18 mouse cellular contexts compared by ENCODE assay signal in genomic region chr9:120959225-120959624, GRCm38 (mm10). TPM values are rescaled to one million over a fixed set of nuclear protein-coding genes. Genes with fewer than 3 reads are reported as not detected.
DNase-seq lines count a peak whose midpoint lies in the region; ATAC-seq and TF ChIP-seq lines count a peak whose summit lies in the region.
"Had no signal": no experiment of that assay in that cellular context is flagged by ENCODE, and none has a peak within 500 bp of the region (broad histone marks: within the 10 kb centered on the region; RNA-seq: fewer than 3 reads in every experiment).

No protein-coding gene starts in this region.

- TF ChIP-seq CTCF in intestine, postnatal 0 days (IDR thresholded peaks at IDR 0.05; ENCODE audit: low read depth): no peak
- no peak for TF ChIP-seq CTCF in left cerebral cortex, adult 2 months (IDR thresholded peaks at IDR 0.05)
- no peak for TF ChIP-seq CTCF in olfactory bulb, adult 2 months (IDR thresholded peaks at IDR 0.05; ENCODE audit: insufficient read depth, low read depth, low read length)

- no peak overlapping the region for H3K4me2 ChIP-seq in intestine, postnatal 0 days (replicated peaks; ENCODE audit: low read depth)
- no peak overlapping the region for H3K4me2 ChIP-seq in intestine, embryonic 15.5 days (replicated peaks)
- H3K4me2 ChIP-seq in hindbrain, embryonic 12.5 days (replicated peaks): no peak overlapping the region
- H3K4me2 ChIP-seq: embryonic facial prominence, embryonic 13.5 days; embryonic facial prominence, embryonic 15.5 days; forebrain, embryonic 12.5 days had no signal

- DNase-seq in heart, adult 11 months: peak; percentile 93
- no peak for DNase-seq in heart, adult 9 months (ENCODE audit: low spot score in 2 of 2)
- DNase-seq in left cerebral cortex, adult 2 months (ENCODE audit: extremely low spot score in 1 of 2, low spot score in 2 of 2): no peak
- DNase-seq in left cerebral cortex, postnatal 14 days (ENCODE audit: low spot score in 2 of 2): no peak
- DNase-seq: adrenal gland, adult 2 months; cerebellum, adult 11 months; cerebellum, adult 8-10 months; cerebellum, adult 9-11 months; embryo, embryonic 11 days had no signal

- no peak for TF ChIP-seq POLR2A in olfactory bulb, adult 2 months (IDR thresholded peaks at IDR 0.05; ENCODE audit: insufficient read depth, low read depth, low read length)

- H3K9me3 ChIP-seq in intestine, postnatal 0 days (ENCODE audit: control insufficient read depth): no peaks in the 10 kb centered on the region
- no peaks in the 10 kb centered on the region for H3K9me3 ChIP-seq in intestine, embryonic 15.5 days
- no peaks in the 10 kb centered on the region for H3K9me3 ChIP-seq in hindbrain, embryonic 12.5 days (replicated peaks)
- H3K9me3 ChIP-seq: embryonic facial prominence, embryonic 13.5 days; embryonic facial prominence, embryonic 15.5 days; forebrain, embryonic 10.5 days; forebrain, embryonic 12.5 days had no signal

- no peaks in the 10 kb centered on the region for H3K4me1 ChIP-seq in intestine, postnatal 0 days (replicated peaks; ENCODE audit: control insufficient read depth, insufficient read depth, low read length)
- 0 out of 2 replicates have a peak, but pooled peaks cover 9% of the 10 kb centered on the region for H3K4me1 ChIP-seq in intestine, embryonic 15.5 days (replicated peaks)
- peaks cover 50% of the 10 kb centered on the region for H3K4me1 ChIP-seq in olfactory bulb, adult 2 months (ENCODE audit: control insufficient read depth, insufficient read depth, low read length)
- H3K4me1 ChIP-seq in hindbrain, embryonic 12.5 days: peaks cover 3% of the 10 kb centered on the region; the same call in 1 of the 2 replicates
- H3K4me1 ChIP-seq: forebrain, embryonic 12.5 days had no signal

- no peaks in the 10 kb centered on the region for H3K27me3 ChIP-seq in intestine, postnatal 0 days (replicated peaks; ENCODE audit: control insufficient read depth, insufficient read depth, low read length)
- no peaks in the 10 kb centered on the region for H3K27me3 ChIP-seq in intestine, embryonic 15.5 days (replicated peaks)
- no peaks in the 10 kb centered on the region for H3K27me3 ChIP-seq in hindbrain, embryonic 12.5 days
- H3K27me3 ChIP-seq: embryonic facial prominence, embryonic 13.5 days; embryonic facial prominence, embryonic 15.5 days; forebrain, embryonic 12.5 days had no signal

- peaks cover 91% of the 10 kb centered on the region for H3K36me3 ChIP-seq in intestine, postnatal 0 days (ENCODE audit: control insufficient read depth, insufficient read depth)
- H3K36me3 ChIP-seq in intestine, embryonic 15.5 days: peaks cover 80% of the 10 kb centered on the region
- peaks cover 99% of the 10 kb centered on the region for H3K36me3 ChIP-seq in hindbrain, embryonic 12.5 days

- no peak overlapping the region for H3K9ac ChIP-seq in intestine, postnatal 0 days (ENCODE audit: low read depth, low read length)
- H3K9ac ChIP-seq in intestine, embryonic 15.5 days: no peak overlapping the region
- H3K9ac ChIP-seq in hindbrain, embryonic 12.5 days: no peak overlapping the region
- H3K9ac ChIP-seq: embryonic facial prominence, embryonic 13.5 days; embryonic facial prominence, embryonic 15.5 days; forebrain, embryonic 12.5 days had no signal

- H3K27ac ChIP-seq in intestine, postnatal 0 days (ENCODE audit: low read depth, low read length): 0 out of 2 replicates have a peak overlapping the region, but pooled peaks have one; percentile 28
- no peak overlapping the region for H3K27ac ChIP-seq in intestine, embryonic 15.5 days
- peak overlapping the region; percentile 17; the same call in 1 of the 2 replicates for H3K27ac ChIP-seq in left cerebral cortex, adult 2 months
- H3K27ac ChIP-seq in olfactory bulb, adult 2 months (ENCODE audit: insufficient read depth, low read depth, low read length): peak overlapping the region; percentile 6; the same call in 1 of the 2 replicates
- no peak overlapping the region for H3K27ac ChIP-seq in hindbrain, embryonic 12.5 days
- H3K27ac ChIP-seq: embryonic facial prominence, embryonic 15.5 days; forebrain, embryonic 10.5 days; forebrain, embryonic 12.5 days had no signal

- H3K4me3 ChIP-seq in intestine, postnatal 0 days (ENCODE audit: low read depth, low read length): no peak overlapping the region
- no peak overlapping the region for H3K4me3 ChIP-seq in intestine, embryonic 15.5 days (replicated peaks)
- no peak overlapping the region for H3K4me3 ChIP-seq in left cerebral cortex, adult 2 months
- H3K4me3 ChIP-seq in olfactory bulb, adult 2 months (ENCODE audit: insufficient read depth, low read depth, low read length): no peak overlapping the region
- no peak overlapping the region for H3K4me3 ChIP-seq in hindbrain, embryonic 12.5 days
- H3K4me3 ChIP-seq: embryonic facial prominence, embryonic 13.5 days; embryonic facial prominence, embryonic 15.5 days; erythroblast, embryonic 14.5 days; forebrain, embryonic 10.5 days; forebrain, embryonic 12.5 days had no signal

- 74% methylated on average over 4 of the region's 4 CpGs for WGBS in intestine, postnatal 0 days
- 75% methylated on average over 4 of the region's 4 CpGs for WGBS in intestine, embryonic 15.5 days
- 82% methylated on average over 4 of the region's 4 CpGs for WGBS in olfactory bulb, adult 2 months
- WGBS in hindbrain, embryonic 12.5 days: 89% methylated on average over 4 of the region's 4 CpGs

- ATAC-seq in intestine, postnatal 0 days: no peak
- ATAC-seq in intestine, embryonic 15.5 days: no peak
- no peak for ATAC-seq in hindbrain, embryonic 12.5 days (ENCODE audit: low FRiP score)

- intact Hi-C loops in left cerebral cortex, adult 2 months (cut with DNase I): no loop called here
- intact Hi-C loops in left cerebral cortex, postnatal 14 days (cut with DNase I): no loop called here

RNA-seq across cellular contexts. Expression of gene Ctnnb1, which starts 30.2 kb away (rescaled TPM):
- 363 and 364 TPM in 2 replicates for polyA plus RNA-seq in intestine, postnatal 0 days (2015; fragmentation: Nextera tagmentation; extraction: Ambion mirVana)
- polyA plus RNA-seq in intestine, embryonic 15.5 days (2015; fragmentation: Nextera tagmentation; extraction: Ambion mirVana): 474 and 475 TPM in 2 replicates
- 100 to 1,000 TPM; 452 to 506 TPM for total RNA-seq in left cerebral cortex, adult 2 months (2021)
- 100 to 1,000 TPM; 615 to 674 TPM for total RNA-seq in left cerebral cortex, postnatal 14 days (2021)
- polyA plus RNA-seq in olfactory bulb, adult 2 months (2012; ENCODE audit: insufficient read depth, insufficient read length, low replicate concordance, missing spikeins): 444 TPM in 1 of 2 replicates, not detected in the other
- 672 and 677 TPM in 2 replicates for polyA plus RNA-seq in hindbrain, embryonic 12.5 days (2016; fragmentation: Nextera tagmentation; extraction: Ambion mirVana)

Comparison
In these comparisons a context has a peak if more than half of its experiments do, and no peak if none do; other contexts are left out.
1. H3K27ac ChIP-seq: peak in intestine, postnatal 0 days (single experiment), left cerebral cortex, adult 2 months (single experiment) and olfactory bulb, adult 2 months (single experiment); none in intestine, embryonic 15.5 days (single experiment) and hindbrain, embryonic 12.5 days (single experiment).